Mouse (Mus musculus) right cerebral cortex, postnatal 10 days (tissue): ENCODE measurements around the gene Tas2r102.

Experiments
- DNase-seq, 2 experiments: peaks; one replicate each; pipeline ENCODE4 v3.0.0; 2021; ENCODE audit warnings: low spot score in 2 of 2

Tas2r102 gene

DNA sequence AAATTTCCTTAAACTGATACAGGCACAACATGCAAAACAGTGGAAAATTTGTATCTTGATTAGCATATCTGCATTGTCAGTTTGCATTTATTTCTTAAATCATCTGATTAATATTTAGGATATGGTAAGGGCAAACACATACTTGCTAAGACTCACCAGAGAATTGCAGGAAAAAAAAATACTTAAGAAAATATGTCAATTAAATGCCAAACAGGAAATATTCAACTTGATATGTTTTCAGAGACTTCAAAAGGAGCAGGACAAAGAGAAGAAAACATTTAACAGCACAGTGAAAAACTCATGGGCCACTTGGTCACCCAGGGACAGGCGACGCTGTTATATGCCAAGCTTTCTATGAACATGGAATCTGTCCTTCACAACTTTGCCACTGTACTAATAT is at the start of gene Tas2r102:
Tas2r102 (plus strand) TSS at position 301 of the 400 bp plus-strand sequence.
- no peak for DNase-seq

DNA sequence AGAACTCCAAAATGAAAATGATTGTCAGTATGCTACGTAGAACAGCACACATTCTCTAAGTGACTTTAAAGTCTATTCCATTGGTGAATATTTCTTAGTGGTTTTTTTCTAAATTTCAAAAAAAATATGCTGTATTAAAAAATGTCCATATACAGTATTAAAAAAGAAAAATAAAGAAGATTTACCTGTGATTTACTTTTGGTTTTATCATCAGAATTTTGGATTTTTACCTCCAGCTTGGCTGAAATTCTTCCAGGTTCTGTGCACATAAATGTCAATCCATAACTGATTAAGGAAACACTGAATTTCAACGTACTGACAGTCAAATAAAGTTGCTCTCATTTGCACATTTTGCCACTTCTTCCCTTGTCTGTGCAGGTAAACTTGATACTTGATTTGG is 24.0 kb upstream of the Tas2r102 start, which contains the start of gene Tas2r115:
Tas2r115 (minus strand) TSS at position 101 of the 400 bp plus-strand sequence.
- no peak for DNase-seq

GRCm38 (mm10) chr6:132750206-132750605 is 11.7 kb upstream of the Tas2r102 start:
- DNase-seq: no peak

GRCm38 (mm10) chr6:132754430-132754829 is 7.5 kb upstream of the Tas2r102 start, which contains the start of gene Tas2r124:
Tas2r124 (plus strand) TSS chr6:132754730.
- no peak for DNase-seq

DNA sequence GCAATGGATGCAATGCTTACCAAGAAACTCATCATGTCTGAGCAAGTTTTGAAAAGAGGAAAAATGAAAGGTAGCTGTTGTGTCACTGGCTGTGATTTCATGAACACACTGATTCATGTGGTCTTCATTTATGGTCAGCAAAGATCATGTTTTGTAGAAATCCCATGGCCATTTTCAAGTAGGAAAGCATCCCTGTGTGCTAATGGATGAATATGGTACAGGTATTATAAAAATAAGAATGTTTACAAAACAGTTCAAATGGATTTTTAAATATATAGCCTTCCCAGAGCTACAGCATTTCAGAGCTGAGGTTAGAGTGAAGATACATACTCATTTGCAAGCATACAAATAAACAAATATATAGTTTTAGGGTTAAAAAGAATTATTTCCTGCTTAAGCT is 16.1 kb downstream of the Tas2r102 start, which contains the start of gene Tas2r136:
Tas2r136 (minus strand) TSS at position 101 of the 400 bp plus-strand sequence.
- no peak for DNase-seq

- DNase-seq: no peak
Observed at GRCm38 (mm10) chr6:132795393-132795792, 33.5 kb downstream of the Tas2r102 start.

DNA sequence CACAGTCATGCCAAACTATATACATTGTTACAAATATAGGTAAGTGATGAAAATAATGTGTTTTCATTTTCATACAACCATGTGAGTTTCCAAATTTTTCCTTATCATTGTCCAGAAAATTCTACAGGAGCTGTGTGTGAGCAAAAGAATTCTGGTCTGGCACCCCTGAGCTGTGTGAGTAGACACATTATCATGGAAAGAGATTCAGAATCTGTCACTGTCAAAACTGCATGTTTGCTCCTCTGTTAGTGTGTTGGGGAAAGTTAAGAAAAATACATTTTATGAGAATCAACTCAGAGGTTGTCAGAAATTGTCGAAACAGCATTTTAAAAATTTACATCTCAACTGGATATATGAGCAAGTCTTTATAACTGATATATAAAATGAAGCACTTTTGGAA is 40.6 kb downstream of the Tas2r102 start, which contains the start of gene Tas2r117:
Tas2r117 (plus strand) TSS at position 301 of the 400 bp plus-strand sequence.
- DNase-seq: no peak
